Mouse (Mus musculus): ENCODE measurements at regions not wholly inside any gene's neighbourhood (a gene's known extent, or its start where the extent isn't known, plus 50 kb on each side); places are given as distances from the start of the nearest gene placed in this dataset.

DNA sequence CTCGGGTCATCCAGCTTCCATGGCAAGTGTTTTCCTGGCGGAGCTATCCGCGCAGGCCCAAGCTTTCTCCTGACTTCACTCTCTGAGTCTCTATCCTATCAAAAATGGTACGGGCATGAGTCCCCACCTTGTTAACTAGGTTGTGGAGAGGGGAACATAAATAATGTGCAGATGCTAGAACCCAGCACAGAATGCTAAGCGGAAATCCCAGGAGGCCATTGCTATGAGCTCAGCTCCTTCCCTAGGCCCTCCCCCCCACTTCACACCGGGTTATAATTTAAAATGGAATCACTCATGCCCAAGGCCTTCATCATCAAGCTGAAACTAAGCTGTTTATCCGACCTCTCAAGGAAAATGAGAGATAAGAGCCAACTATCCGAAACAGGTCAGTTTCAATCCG, 60.4 kb upstream of the Cd83 start:
- no peaks in the 10 kb centered on the region for H3K9me3 ChIP-seq
- no peak for ATAC-seq (ENCODE audit: extremely low read depth, insufficient number of reproducible peaks, low FRiP score, low TSS enrichment)
- H3K36me3 ChIP-seq: no peaks in the 10 kb centered on the region
- peaks cover 29% of the 10 kb centered on the region for H3K4me1 ChIP-seq
- no peak overlapping the region for H3K4me3 ChIP-seq
- H3K27me3 ChIP-seq (replicated peaks): no peaks in the 10 kb centered on the region
- 77% methylated on average over 10 of the region's 10 CpGs for WGBS
- H3K27ac ChIP-seq (replicated peaks): no peak overlapping the region
- no peak overlapping the region for H3K4me2 ChIP-seq
- no peak overlapping the region for H3K9ac ChIP-seq

DNA sequence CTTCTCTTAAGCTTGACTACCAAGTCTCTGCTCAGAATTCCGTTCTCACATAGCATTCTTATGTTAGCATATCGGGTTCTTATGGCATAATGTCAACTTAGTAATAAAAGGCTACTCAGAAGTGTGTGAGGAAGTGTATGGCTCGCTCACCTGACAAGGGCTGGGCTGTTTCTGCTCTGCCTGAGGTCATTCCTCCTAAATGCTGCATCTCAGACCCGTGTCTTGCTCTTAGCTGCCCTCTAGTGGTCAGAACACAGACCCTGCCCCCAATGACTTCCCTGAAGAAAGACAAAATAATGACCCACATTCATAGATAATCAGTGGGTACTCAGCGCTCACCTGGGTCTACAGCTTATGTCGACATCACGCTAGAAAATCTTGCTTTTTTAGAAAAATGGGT, 58.9 kb upstream of the Cd83 start:
- H3K9ac ChIP-seq: no peak overlapping the region
- no peaks in the 10 kb centered on the region for H3K9me3 ChIP-seq
- peaks cover 14% of the 10 kb centered on the region for H3K4me1 ChIP-seq
- H3K27ac ChIP-seq (replicated peaks): no peak overlapping the region
- no peak for ATAC-seq (ENCODE audit: extremely low read depth, insufficient number of reproducible peaks, low FRiP score, low TSS enrichment)
- 17% methylated on average over 7 of the region's 7 CpGs for WGBS
- no peaks in the 10 kb centered on the region for H3K36me3 ChIP-seq
- H3K4me2 ChIP-seq: no peak overlapping the region
- no peak overlapping the region for H3K4me3 ChIP-seq
- H3K27me3 ChIP-seq (replicated peaks): no peaks in the 10 kb centered on the region

DNA sequence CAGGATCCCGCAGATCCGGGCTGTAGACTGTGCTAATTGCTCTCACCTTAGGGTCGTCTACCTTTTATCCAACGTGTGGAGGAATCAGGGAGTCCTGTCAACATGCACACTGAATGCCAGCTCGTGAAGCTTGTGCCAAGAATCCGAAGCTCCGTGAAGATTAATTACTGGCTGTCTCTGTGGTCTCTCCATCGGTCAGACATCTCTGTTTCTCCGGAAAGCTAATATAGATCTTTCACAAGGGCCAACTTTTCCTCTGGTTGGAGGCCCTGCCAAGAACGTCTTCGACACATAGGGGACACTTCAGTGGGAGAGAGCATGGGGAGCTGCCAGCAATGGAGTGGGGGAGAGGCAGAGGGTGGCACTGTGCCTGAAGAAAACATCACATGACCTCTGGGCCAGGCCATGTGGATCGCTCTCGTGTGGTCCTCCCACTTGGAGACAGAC, 57.7 kb upstream of the Cd83 start:
- Histone ChIP-seq H3K4me2 (no peak overlapping the region), H3K36me3 (no peaks in the 10 kb centered on the region), H3K27me3 (replicated peaks) (no peaks in the 10 kb centered on the region), H3K9me3 (no peaks in the 10 kb centered on the region), H3K9ac (no peak overlapping the region), H3K27ac (replicated peaks) (no peak overlapping the region), H3K4me1 (peaks cover 11% of the 10 kb centered on the region), H3K4me3 (no peak overlapping the region)
- ATAC-seq (ENCODE audit: extremely low read depth, insufficient number of reproducible peaks, low FRiP score, low TSS enrichment): no peak
- 52% methylated on average over 13 of the region's 13 CpGs for WGBS

DNA sequence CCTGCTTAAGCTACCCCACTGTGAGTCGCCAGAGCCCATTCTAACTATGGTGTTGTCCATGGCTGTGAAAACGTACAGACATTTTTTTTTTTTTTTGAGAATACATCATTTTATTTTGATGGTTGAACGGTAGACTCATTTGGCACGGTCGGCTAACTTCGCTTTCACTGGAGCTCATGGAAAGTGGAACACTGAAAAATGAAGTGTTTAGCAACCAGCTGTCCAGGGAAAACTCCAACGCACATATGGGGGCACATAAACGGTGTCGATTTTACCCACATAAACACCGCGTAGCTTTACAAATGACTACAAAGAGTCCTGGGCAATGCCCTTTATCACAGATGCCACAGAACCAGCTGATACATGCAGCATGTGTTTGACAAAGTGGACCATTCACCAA, 55.0 kb upstream of the Cd83 start:
- H3K4me1 ChIP-seq: peaks cover 15% of the 10 kb centered on the region
- no peak overlapping the region for H3K4me2 ChIP-seq
- 89% methylated on average over 11 of the region's 11 CpGs for WGBS
- H3K27me3 ChIP-seq (replicated peaks): no peaks in the 10 kb centered on the region
- H3K36me3 ChIP-seq: no peaks in the 10 kb centered on the region
- H3K4me3 ChIP-seq: no peak overlapping the region
- H3K27ac ChIP-seq (replicated peaks): no peak overlapping the region
- no peak overlapping the region for H3K9ac ChIP-seq
- H3K9me3 ChIP-seq: no peaks in the 10 kb centered on the region
- ATAC-seq (ENCODE audit: extremely low read depth, insufficient number of reproducible peaks, low FRiP score, low TSS enrichment): no peak

DNA sequence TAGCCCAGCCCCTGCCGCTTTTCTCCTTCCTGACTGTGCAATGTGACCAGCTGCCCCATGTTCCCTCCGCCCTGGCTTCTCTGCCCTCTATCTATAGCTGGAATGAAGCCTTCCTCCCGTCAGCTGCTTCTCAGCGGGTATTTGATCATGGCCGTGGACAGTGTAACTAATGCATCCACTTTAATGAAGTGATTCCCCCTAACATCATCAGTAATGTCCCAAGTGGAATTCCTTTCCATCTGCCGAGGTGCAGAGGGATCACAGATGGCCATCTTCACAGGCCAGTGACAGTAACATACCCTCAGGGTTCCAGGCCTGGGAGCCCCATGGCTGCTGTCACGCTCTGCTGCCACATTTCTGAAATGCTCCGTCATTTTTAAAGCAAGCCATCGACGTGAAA, 51.5 kb upstream of the Cd83 start:
- no peaks in the 10 kb centered on the region for H3K27me3 ChIP-seq (replicated peaks)
- peaks cover 8% of the 10 kb centered on the region for H3K4me1 ChIP-seq
- no peak overlapping the region for H3K27ac ChIP-seq (replicated peaks)
- H3K4me2 ChIP-seq: no peak overlapping the region
- H3K36me3 ChIP-seq: no peaks in the 10 kb centered on the region
- WGBS: 61% methylated on average over 10 of the region's 10 CpGs
- H3K9me3 ChIP-seq: no peaks in the 10 kb centered on the region
- no peak overlapping the region for H3K4me3 ChIP-seq
- H3K9ac ChIP-seq: no peak overlapping the region
- ATAC-seq (ENCODE audit: extremely low read depth, insufficient number of reproducible peaks, low FRiP score, low TSS enrichment): no peak

GRCm38 (mm10) chr13:43734641-43735040, 49.9 kb upstream of the Cd83 start:
- H3K36me3 ChIP-seq: no peaks in the 10 kb centered on the region
- 47% methylated on average over 14 of the region's 14 CpGs for WGBS
- H3K4me1 ChIP-seq: peaks cover 8% of the 10 kb centered on the region
- no peak overlapping the region for H3K9ac ChIP-seq
- H3K9me3 ChIP-seq: no peaks in the 10 kb centered on the region
- ATAC-seq (ENCODE audit: extremely low read depth, insufficient number of reproducible peaks, low FRiP score, low TSS enrichment): no peak
- no peak overlapping the region for H3K4me3 ChIP-seq
- peak overlapping the region; percentile 34; the same call in 1 of the 2 replicates for H3K4me2 ChIP-seq
- no peak overlapping the region for H3K27ac ChIP-seq (replicated peaks)
- no peaks in the 10 kb centered on the region for H3K27me3 ChIP-seq (replicated peaks)

Data from heart, embryonic 13.5 days (tissue).